Mouse (Mus musculus) cortical plate, adult 2 months (tissue): Measurements from ENCODE around the gene Gm2115. TPM values are rescaled to one million over a fixed set of nuclear protein-coding genes. Genes with fewer than 3 reads are reported as not detected.
A peak's percentile ranks its signal among the peaks of the same experiment; 100 is the strongest.

Experiments used
- H3K27ac ChIP-seq: fragments of 200-500 bp; 2 replicates; pipeline ENCODE4 v1.5.1; 2012; ENCODE audit warnings: low read length, control low read depth, inconsistent platforms; ENCODE audit not compliant: insufficient read depth
- H3K4me1 ChIP-seq: fragments of 200-500 bp; 2 replicates; pipeline ENCODE4 v1.6.1; 2011; ENCODE audit warnings: low read length; ENCODE audit not compliant: control insufficient read depth, insufficient read depth
- H3K4me3 ChIP-seq: fragments of 200-500 bp; 2 replicates; pipeline ENCODE4 v1.5.1; 2011; ENCODE audit warnings: mild to moderate bottlenecking, low read length, control low read depth; ENCODE audit not compliant: insufficient read depth
- CTCF ChIP-seq: fragments of 200-500 bp; IDR thresholded peaks from 2 replicates; pipeline ENCODE4 v1.5.1; 2011; ENCODE audit warnings: mild to moderate bottlenecking, control low read depth, low read length; ENCODE audit not compliant: insufficient read depth; ENCODE audit errors: extremely low read depth
- POLR2A ChIP-seq: fragments of 200-500 bp; IDR thresholded peaks from 2 replicates; pipeline ENCODE4 v1.6.1; 2011; ENCODE audit warnings: mild to moderate bottlenecking, low read length, control low read depth; ENCODE audit not compliant: insufficient read depth; ENCODE audit errors: extremely low read depth
- polyA plus RNA-seq: library from polyadenylated mRNA; depleted of rRNA; stranded (reverse); fragments of >200 nt; gene quantifications from 2 replicates; pipeline ENCODE4 v1.2.3, GENCODE M21; 2012

The Gm2115 gene
- polyA plus RNA-seq, 1 experiment = 7.1 TPM

GRCm38 (mm10) chr7:84596633-84597032 lies 67.9 kb downstream of the Gm2115 start:
- no peak for TF ChIP-seq CTCF
- TF ChIP-seq POLR2A = no peak

GRCm38 (mm10) chr7:84600631-84601030 lies 71.9 kb downstream of the Gm2115 start:
- peaks cover 2% of the 10 kb centered on the region; the same call in 1 of the 2 replicates for H3K4me1 ChIP-seq
- H3K4me3 ChIP-seq = no peak overlapping the region
- TF ChIP-seq CTCF = no peak
- no peak for TF ChIP-seq POLR2A
- no peak overlapping the region for H3K27ac ChIP-seq

More at GRCm38 (mm10) chr7:84596633-84597032, 67.9 kb downstream of the Gm2115 start:
- Histone ChIP-seq H3K27ac (no peak overlapping the region), H3K4me1 (no peaks in the 10 kb centered on the region), H3K4me3 (no peak overlapping the region)

GRCm38 (mm10) chr7:84601331-84601730 lies 72.6 kb downstream of the Gm2115 start:
- no peak overlapping the region for H3K4me3 ChIP-seq
- H3K27ac ChIP-seq = no peak overlapping the region
- H3K4me1 ChIP-seq = peaks cover 2% of the 10 kb centered on the region; the same call in 1 of the 2 replicates

DNA sequence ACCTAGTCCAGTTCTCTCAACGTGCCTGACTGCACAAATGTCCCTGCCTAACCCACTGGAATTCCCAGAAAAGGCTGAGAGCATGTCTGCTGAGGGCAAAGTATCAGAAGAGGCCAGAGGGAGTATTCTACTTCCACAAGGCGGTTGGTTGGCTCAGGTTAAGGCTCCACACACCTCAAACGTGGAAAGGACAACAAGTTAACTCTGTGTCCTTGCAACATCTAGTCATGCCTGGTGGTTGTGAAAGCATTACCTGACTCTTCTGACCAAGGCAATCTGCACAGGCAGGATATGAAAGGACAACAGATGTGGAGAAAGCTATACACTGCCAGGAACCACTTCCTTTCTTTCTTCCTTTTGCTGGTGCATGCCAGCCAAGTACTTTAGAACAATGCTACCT lies 75.7 kb downstream of the Gm2115 start:
- H3K4me1 ChIP-seq = peaks cover 2% of the 10 kb centered on the region; the same call in 1 of the 2 replicates
- H3K4me3 ChIP-seq = no peak overlapping the region; the same call in 1 of the 2 replicates
- TF ChIP-seq POLR2A (no peak), CTCF (no peak)
- no peak overlapping the region for H3K27ac ChIP-seq

More at GRCm38 (mm10) chr7:84601331-84601730, 72.6 kb downstream of the Gm2115 start:
- no peak for TF ChIP-seq CTCF
- TF ChIP-seq POLR2A = no peak

GRCm38 (mm10) chr7:84605033-84605687 lies 76.4 kb downstream of the Gm2115 start:
- Histone ChIP-seq H3K27ac (no peak overlapping the region), H3K4me1 (peaks cover 2% of the 10 kb centered on the region; the same call in 1 of the 2 replicates), H3K4me3 (peak overlapping the region; percentile 85)
- TF ChIP-seq CTCF (no peak), POLR2A (no peak)

GRCm38 (mm10) chr7:84605704-84606292 lies 77.0 kb downstream of the Gm2115 start:
- Histone ChIP-seq H3K4me1 (peaks cover 2% of the 10 kb centered on the region; the same call in 1 of the 2 replicates), H3K4me3 (peak overlapping the region; percentile 85), H3K27ac (no peak overlapping the region)
- TF ChIP-seq POLR2A (peak; percentile 9; the same call in 1 of the 2 replicates), CTCF (no peak)

DNA sequence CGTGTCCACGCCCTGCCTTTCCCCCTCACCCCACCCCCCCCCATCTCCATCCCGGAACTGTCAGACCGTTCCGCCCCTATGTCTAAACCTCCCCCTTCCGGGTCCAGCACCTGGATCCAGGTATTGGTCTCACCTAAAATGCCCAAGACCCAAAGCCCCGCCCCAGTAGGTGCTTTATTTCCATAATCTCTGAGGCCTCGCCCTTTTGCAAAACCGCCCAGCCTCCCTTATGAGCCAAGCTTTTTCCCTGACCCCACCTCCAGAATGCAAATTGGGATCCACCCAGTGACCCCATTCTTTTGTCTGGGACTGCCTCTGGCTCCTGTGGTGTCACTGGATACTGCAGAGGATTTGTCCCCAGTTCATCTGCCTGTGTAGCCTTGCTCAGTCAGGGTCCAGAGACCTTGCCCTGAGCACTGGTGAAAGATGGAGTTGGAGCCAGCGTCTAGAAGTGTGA lies 77.6 kb downstream of the Gm2115 start, which contains the start of gene Fah:
Gene Fah, minus strand, starts transcription at position 430 of the 457 bp plus-strand sequence.
- no peak within 1 kb of the TSS; the same call in 1 of the 2 replicates for H3K27ac ChIP-seq
- peak within 1 kb of the TSS; percentile 85 for H3K4me3 ChIP-seq
- TF ChIP-seq POLR2A = no peak
- TF ChIP-seq CTCF = no peak
- H3K4me1 ChIP-seq = peaks cover 2% of the 10 kb centered on the region; the same call in 1 of the 2 replicates

DNA sequence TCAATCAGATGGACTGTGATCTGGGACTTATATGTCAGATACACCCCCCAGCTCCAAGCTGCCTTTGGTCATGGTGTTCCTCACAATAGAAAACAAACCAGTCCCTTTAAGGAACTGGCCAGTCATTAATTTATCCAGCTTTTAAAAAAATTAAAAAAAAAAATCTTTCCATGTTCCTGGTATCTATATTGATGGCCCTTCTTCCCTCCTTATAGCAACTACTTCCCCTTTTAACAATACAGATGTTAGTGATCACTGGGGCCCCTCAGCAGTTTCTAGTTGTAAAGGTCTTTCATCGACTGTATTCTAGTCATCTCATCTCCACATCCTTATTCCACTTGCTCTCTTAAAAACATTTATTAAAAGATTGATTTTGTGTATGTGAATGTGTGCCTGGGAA lies 82.9 kb downstream of the Gm2115 start:
- no peak for TF ChIP-seq POLR2A
- no peak for TF ChIP-seq CTCF
- Histone ChIP-seq H3K4me3 (no peak overlapping the region), H3K4me1 (no peaks in the 10 kb centered on the region), H3K27ac (no peak overlapping the region)

DNA sequence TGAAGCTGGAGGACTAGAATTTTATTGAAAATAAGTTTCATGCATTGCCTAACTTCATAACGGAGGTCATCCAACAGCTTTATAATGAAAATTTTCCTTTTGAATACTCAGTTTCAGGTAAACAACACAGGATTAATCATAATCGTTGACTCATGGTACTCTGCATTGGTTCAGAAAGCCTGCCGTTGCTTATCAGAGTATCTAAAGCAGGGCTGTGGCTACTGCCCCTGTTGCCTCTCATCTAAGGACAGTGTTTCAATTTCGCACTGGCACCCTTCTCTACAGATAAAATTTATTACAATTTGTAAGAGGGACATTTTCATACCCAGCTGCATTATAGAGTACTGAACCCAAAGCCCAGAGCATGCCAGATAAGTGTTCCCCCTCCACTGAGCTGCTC lies 83.7 kb downstream of the Gm2115 start:
- Histone ChIP-seq H3K27ac (no peak overlapping the region), H3K4me3 (no peak overlapping the region), H3K4me1 (no peaks in the 10 kb centered on the region)
- TF ChIP-seq POLR2A (no peak), CTCF (no peak)

GRCm38 (mm10) chr7:84618951-84619350 lies 90.2 kb downstream of the Gm2115 start:
- 0 out of 2 replicates have a peak, but pooled peaks cover under 1% of the 10 kb centered on the region for H3K4me1 ChIP-seq
- no peak overlapping the region for H3K27ac ChIP-seq
- no peak overlapping the region for H3K4me3 ChIP-seq
- TF ChIP-seq CTCF (no peak), POLR2A (no peak)
